Mouse (Mus musculus): ENCODE results near the gene H2afj.
A peak's percentile ranks its signal among the peaks of the same experiment; 100 is the strongest.

Gene H2afj

DNA sequence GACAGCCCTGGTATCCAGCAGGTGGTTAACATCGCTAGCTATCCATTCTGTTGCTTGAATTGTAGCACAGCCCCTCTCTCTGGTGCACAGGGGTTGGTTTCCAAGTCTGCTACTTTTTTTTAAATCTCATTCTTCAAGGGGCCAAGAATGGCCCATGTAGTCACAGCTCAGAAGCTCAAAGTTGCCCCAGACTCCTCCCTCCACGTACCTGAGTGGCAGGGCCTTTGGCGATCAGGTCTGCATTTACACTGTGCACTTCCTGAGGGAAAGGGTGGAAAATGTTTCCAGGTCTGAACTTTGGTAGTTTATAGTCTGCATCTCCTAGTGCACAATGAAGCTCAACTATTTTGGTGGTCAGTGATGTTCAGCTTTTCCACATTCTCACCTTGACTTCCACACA lies 39.2 kb downstream of the H2afj start:
- DNase-seq (ENCODE audit: low spot score in 2 of 2), result no peak

DNA sequence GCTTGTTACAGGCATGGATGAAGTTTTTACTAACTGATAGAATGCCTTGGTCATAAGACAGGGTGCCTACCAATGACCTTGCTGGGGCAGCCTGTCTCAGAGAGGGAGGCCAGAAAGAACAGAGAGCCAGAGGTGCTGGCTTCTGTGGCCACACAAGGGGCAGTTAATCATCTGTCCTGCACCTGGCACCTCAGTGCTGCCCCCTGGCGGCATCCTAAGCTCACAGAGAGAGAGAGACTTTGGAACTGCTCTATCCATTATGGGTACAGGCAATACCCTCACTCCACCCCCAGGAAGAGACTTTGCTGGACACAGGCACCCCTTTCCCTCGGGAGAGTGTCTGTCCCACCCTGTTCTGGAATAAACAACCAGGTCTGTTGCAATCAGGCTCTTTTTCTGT lies 39.7 kb downstream of the H2afj start:
- DNase-seq (ENCODE audit: low spot score in 2 of 2), result peak in 1 of 2 experiments; percentile 60

DNA sequence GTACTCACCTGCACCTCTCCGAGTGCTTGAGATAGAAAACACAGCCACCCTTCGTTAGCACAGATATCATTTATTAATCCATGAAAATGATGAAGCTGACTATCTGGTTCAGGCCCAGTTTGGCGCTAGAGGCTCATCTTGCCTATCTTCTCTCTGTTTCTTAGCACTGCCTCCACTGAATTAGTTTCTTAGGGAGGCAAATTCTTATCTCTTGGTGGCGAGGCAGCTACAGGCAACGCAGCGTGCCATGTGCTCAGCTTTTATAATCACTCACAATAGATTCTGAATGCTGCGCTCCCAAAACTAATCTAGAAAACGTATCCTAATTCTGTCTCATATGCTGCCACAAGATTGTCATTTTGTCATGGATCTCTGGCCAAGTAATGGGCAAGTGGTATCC lies 40.4 kb downstream of the H2afj start:
- DNase-seq (ENCODE audit: low spot score in 2 of 2), result no peak

DNA sequence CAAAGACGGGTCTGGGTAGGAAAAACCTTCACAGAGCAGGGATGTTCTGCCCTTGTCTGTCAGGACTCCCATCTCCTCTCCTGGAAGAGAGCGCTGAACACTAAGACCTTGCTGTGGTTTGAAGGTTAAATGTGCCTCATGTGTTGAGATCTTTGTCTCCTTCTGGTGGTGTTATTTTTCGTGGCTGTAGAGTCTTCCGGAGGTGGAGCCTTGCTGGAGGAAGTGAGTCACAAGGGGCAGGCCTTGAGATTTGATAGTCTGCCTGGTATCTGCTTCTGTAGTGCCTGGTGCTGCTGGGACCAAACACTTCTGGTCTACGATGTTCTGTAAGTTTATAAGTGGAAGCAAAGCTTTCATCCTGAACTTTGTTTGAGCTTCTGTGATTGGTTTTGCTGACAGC lies 40.9 kb downstream of the H2afj start:
- DNase-seq (ENCODE audit: low spot score in 2 of 2), result no peak

DNA sequence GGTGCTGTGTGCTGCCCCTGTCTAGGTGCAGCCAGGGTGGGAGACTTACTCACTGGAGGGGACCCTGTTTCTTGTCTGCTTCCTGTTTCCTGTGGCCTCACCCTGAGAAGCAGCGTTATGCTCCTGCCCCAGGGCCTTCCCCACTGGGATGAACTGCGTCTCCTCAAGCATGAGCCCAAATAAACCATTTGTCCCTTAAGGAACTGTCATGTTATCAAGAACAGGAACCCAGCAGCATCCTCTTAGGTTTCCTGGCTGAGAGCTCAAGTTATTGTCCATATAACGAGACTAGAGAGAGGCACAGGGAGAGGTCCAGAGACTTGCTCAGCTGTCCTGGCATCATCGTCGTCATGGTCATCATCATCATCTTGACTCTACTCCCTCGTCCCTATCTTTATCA lies 42.2 kb downstream of the H2afj start:
- DNase-seq (ENCODE audit: low spot score in 2 of 2), result no peak

DNA sequence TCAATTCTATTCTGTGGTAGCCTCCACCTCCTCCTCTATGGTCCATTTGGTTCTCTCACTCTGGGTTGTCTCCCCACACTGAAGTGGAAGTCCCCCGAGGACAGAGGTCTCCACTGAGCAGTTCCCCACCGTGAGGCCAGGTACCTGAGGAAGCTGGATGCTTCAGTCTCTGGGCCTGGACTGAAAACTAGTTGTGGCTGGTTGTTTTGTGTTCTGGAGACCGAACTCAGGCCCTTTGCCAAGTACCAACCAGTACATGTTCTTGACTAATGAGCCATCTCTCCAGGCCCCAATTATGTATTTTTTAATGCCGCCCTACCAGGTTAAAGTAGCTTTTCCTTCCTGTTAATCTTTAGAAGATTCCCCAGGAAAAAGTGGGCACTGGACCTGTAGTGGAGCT lies 44.3 kb downstream of the H2afj start:
- DNase-seq (ENCODE audit: low spot score in 2 of 2), result no peak

DNA sequence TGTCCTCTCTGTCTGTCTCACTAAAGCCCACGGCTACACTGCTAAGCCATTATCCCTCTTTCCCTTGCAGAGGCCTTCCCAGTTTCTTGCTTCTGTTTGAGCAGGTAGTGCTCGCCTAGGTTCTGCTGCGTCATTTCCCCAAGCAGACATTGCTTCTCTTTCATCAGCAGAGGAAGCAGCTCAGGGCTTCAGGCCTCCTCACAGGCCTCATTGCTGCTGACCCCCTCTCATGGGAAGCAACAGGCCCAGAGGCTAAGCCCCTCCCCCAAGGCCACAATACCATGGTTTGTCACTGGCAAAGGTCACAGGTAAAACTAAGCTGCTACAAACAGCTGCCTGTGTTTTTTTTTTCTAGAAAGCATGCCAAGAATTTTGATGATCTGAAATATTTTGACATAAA lies 44.7 kb downstream of the H2afj start:
- DNase-seq (ENCODE audit: low spot score in 2 of 2), result no peak

DNA sequence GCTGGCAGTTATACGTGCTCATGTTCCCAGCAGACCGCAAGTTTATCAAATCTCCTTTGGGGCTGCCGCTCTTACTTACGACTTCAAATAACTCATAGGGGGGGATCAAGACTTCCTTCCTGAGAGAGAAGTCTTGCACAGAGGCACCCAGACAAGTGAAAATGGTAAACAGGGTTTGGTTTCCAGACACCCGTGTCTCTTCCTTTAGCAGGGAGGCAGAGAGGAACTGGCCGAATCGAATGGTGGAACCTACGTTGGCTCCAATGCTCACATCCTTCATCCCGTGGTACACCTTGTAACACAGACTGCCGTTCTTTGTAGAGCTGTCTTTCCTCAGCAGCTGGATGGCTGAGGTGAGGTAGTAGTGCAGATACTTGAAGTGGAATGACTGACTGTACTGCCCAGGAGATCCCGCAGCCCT lies 46.3 kb downstream of the H2afj start:
- peak; percentile 66 to 71 for DNase-seq (ENCODE audit: low spot score in 2 of 2)

DNA sequence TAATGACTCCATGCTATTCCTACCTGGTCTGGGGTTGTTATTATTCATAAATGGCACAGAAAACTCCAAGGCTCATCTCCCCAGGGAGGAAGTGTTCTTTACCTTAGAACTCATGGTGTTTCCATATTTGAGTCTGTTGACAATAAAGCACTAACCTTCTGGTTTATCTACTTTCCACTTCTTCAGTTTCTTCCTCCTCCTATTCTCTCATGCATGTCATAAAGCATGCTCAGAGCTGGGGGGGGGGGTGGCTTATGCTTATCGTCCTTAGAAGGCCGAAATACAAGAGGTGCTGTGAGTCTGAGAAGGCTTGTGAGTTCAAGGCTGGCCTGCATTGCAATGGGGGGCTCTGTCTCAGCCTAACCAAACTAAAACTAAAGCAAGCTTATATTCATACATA lies 47.1 kb downstream of the H2afj start:
- DNase-seq (ENCODE audit: low spot score in 2 of 2), result no peak

DNA sequence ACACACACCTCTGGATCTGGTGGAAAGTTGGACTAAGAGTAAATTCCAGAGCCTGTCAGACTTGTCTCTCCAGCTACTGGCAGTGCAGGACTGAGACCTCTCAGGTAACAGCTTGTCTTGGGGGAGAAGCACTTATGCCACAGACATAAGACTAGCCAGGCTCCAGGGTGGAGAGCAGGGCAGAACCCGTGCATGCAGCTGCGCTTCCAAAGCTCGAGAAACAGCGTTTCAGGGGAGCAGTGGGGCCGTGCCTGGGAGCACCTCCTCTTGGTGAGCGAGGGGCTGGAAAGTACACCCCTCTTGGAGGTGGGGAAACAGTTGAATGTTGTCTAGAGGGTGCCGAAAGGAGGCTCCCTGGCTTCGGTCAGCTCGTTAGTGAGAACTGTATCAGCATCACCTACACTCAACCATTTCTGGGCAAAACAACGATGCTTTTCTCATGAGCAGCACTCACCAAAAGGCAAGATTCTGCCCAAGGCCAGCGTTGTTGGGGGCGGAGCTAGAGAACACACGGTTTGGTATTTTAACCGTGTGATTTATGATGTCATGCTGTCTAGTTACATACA lies 48.1 kb downstream of the H2afj start:
- peak; percentile 50 to 58 for DNase-seq (ENCODE audit: low spot score in 2 of 2)

DNA sequence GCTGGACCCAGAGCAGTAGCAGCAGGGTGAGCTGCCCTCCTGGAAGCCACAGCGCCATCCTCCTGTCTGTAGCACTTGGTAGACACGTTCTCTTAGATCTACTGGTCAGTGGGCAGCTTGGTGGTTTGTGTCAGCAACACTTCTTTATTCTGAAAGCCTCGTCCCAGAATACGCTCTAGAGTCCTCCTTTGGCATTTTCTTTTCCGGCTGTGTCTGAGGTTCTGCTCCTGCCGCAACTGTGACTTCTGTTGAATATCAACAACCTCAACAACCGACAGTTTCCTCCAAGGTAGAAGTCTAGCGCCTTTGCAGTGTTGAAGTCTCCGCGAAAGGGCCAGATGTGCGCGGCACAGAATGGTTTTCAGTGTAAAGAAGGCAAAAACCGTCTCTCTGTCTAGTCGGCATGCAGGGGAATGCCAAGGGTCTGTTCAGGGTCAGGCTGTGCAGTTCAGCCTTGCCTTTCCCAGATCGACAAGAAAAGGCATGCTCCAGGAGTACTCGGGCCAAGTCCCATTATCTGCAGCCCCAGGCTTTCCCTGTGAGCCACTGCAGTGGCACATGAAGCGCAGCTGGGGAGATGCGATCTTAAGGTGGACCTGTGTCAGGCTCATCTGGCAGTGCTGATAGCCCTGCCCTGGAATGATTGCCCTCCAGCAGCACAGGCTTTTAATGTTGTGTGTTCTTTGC lies 49.3 kb downstream of the H2afj start, which contains the start of gene Art4:
Art4 (minus strand) TSS at position 548 of the 687 bp plus-strand sequence.
- peak; percentile 62 to 68 for DNase-seq (ENCODE audit: low spot score in 2 of 2)

DNA sequence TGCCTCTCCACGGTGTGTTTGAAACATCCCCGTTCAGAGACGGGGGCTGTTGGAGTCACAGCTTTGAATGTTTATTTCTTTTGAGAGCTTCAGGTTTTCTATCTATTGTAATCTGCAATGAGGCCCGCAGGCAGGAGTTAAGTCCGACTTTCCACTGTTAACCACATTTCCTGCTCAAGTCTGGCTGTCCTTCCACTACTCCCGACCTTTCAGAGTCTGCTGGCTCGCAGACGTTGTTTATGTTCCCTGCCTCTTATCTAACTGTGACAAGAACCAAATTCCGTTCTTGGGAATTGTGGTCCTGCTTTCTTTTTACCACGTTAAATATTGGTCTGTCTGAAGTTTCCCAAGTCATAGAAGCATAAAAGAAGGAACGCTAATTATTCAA lies 49.8 kb downstream of the H2afj start:
- no peak for DNase-seq (ENCODE audit: low spot score in 2 of 2)

DNA sequence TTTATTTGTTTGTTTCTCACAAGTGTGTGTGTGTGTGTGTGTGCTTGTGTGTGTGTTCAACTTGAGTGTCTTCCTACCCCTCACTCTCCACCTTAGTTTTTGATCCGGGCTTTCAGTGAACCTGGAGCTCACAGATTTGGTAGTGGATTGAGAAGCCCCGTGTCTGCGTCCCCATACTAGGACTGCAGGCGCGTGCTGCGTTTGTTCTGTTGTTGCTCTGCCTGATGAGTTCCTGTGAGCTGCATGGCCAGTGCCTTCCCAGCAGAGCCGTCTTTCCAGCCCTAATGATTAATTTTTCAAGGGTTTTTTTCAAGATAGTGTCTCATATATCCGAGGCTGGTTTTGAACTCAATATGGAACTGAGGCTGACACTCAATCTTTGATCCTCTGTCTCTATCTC lies 50.4 kb downstream of the H2afj start:
- DNase-seq (ENCODE audit: low spot score in 2 of 2), result no peak
